Mouse (Mus musculus) megakaryocyte, embryonic 14.5 days (primary cell): ENCODE results near the gene Exosc5.

Source experiments
- FLI1 ChIP-seq: IDR thresholded peaks from 2 replicates; pipeline ENCODE4 v1.6.1; 2012; ENCODE audit warnings: low read length, inconsistent platforms, mixed read lengths
- GATA1 ChIP-seq: IDR thresholded peaks from 3 replicates; pipeline ENCODE4 v1.6.1; 2012; ENCODE audit warnings: mixed read lengths, low read length, inconsistent platforms, borderline replicate concordance

GRCm38 (mm10) chr7:25611501-25611900 lies 47.5 kb upstream of the Exosc5 start:
- no peak for TF ChIP-seq GATA1
- no peak for TF ChIP-seq FLI1
